Mouse (Mus musculus): ENCODE measurements at regions not wholly inside any gene's neighbourhood (a gene's known extent, or its start where the extent isn't known, plus 50 kb on each side); places are given as distances from the start of the nearest gene placed in this dataset.

- peak; percentile 58 for DNase-seq (ENCODE audit: low read depth, low spot score)
These were observed 180.4 kb downstream of the Gm19935 start for GRCm38 (mm10) chr8:90636770-90637169.

GRCm38 (mm10) chr8:90635766-90636492 lies 181.3 kb downstream of the Gm19935 start:
- DNase-seq (ENCODE audit: low read depth, low spot score) = no peak

- DNase-seq (ENCODE audit: low read depth, low spot score) = no peak
These were observed 186.4 kb downstream of the Gm19935 start for GRCm38 (mm10) chr8:90630796-90631195.

- DNase-seq (ENCODE audit: low read depth, low spot score) = no peak
These were observed 208.8 kb downstream of the Gm19935 start for GRCm38 (mm10) chr8:90608410-90608809.

GRCm38 (mm10) chr8:90600946-90601695 lies 216.1 kb downstream of the Gm19935 start:
- DNase-seq (ENCODE audit: low read depth, low spot score) = no peak

- DNase-seq (ENCODE audit: low read depth, low spot score) = peak; percentile 9
These were observed 219.8 kb downstream of the Gm19935 start for GRCm38 (mm10) chr8:90597376-90597775.

- DNase-seq (ENCODE audit: low read depth, low spot score) = no peak
These were observed 231.3 kb upstream of the Tox3 start for GRCm38 (mm10) chr8:90579426-90579825.

GRCm38 (mm10) chr8:90576976-90577375 lies 228.8 kb upstream of the Tox3 start:
- DNase-seq (ENCODE audit: low read depth, low spot score) = no peak

GRCm38 (mm10) chr8:90574676-90575075 lies 226.5 kb upstream of the Tox3 start:
- DNase-seq (ENCODE audit: low read depth, low spot score) = no peak

GRCm38 (mm10) chr8:90556079-90556427 lies 207.9 kb upstream of the Tox3 start:
- no peak for DNase-seq (ENCODE audit: low read depth, low spot score)

GRCm38 (mm10) chr8:90555415-90556078 lies 207.4 kb upstream of the Tox3 start:
- no peak for DNase-seq (ENCODE audit: low read depth, low spot score)

GRCm38 (mm10) chr8:90547276-90547675 lies 199.1 kb upstream of the Tox3 start:
- no peak for DNase-seq (ENCODE audit: low read depth, low spot score)

GRCm38 (mm10) chr8:90542619-90543018 lies 194.5 kb upstream of the Tox3 start:
- DNase-seq (ENCODE audit: low read depth, low spot score) = peak; percentile 80

GRCm38 (mm10) chr8:90536196-90536640 lies 188.1 kb upstream of the Tox3 start:
- no peak for DNase-seq (ENCODE audit: low read depth, low spot score)

- peak; percentile 67 for DNase-seq (ENCODE audit: low read depth, low spot score)
These were observed 187.5 kb upstream of the Tox3 start for GRCm38 (mm10) chr8:90535515-90536156.

- DNase-seq (ENCODE audit: low read depth, low spot score) = no peak
These were observed 173.2 kb upstream of the Tox3 start for GRCm38 (mm10) chr8:90521393-90521792.

GRCm38 (mm10) chr8:90520186-90520585 lies 172.0 kb upstream of the Tox3 start:
- no peak for DNase-seq (ENCODE audit: low read depth, low spot score)

GRCm38 (mm10) chr8:90519567-90519966 lies 171.4 kb upstream of the Tox3 start:
- DNase-seq (ENCODE audit: low read depth, low spot score) = no peak

- DNase-seq (ENCODE audit: low read depth, low spot score) = no peak
These were observed 166.0 kb upstream of the Tox3 start for GRCm38 (mm10) chr8:90514191-90514590.

GRCm38 (mm10) chr8:90513601-90514000 lies 165.5 kb upstream of the Tox3 start:
- DNase-seq (ENCODE audit: low read depth, low spot score) = no peak

- DNase-seq (ENCODE audit: low read depth, low spot score) = no peak
These were observed 165.0 kb upstream of the Tox3 start for GRCm38 (mm10) chr8:90513102-90513501.

- no peak for DNase-seq (ENCODE audit: low read depth, low spot score)
These were observed 164.5 kb upstream of the Tox3 start for GRCm38 (mm10) chr8:90512594-90512993.
